Mouse (Mus musculus) CD4-positive, CD25-positive, alpha-beta regulatory T cell, adult 9 weeks (primary cell): Measurements from ENCODE around the gene Syce1. TPM values are rescaled to one million over a fixed set of nuclear protein-coding genes. Genes with fewer than 3 reads are reported as not detected.

ENCODE experiments used
- polyA plus RNA-seq: library from polyadenylated mRNA; unstranded; fragments of 100-300 nt; shearing (Covaris generic); gene quantifications from one replicate; pipeline ENCODE4 v1.2.1, GENCODE M21; 2017

Syce1 gene
- 0.40 TPM for polyA plus RNA-seq

DNA sequence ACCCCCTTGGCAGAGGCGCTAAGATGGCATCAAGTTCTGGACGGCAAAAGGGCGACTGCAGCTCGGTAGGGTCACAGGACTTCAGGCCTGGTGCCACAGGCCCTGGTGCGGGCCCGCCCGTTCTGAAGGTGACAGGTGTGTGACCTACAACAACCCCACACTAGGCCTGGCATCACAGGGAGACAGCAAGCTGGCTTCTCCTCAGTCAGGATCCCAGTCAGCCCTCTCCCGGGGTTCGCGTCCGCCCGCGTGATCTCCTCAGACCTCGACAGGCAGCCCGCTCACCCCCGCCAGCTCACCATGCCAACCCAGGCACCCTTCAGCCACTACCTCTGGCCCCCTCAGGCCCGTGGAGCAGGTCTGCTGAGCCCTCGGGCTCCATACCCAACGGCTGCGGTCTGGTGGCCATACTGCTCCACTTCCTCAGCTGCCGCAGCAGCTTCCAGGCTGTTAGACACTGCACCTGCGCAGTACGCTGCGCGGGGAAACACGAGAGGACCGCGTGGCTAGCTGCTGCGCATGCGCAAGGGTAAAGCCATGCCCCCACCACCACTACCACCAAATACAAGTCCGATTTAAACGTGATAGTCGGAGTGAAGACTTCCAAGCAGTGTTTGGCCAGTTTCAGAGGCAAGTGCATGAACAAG lies at the start of gene Syce1:
Syce1 (minus strand) TSS at position 447 of the 647 bp plus-strand sequence.

DNA sequence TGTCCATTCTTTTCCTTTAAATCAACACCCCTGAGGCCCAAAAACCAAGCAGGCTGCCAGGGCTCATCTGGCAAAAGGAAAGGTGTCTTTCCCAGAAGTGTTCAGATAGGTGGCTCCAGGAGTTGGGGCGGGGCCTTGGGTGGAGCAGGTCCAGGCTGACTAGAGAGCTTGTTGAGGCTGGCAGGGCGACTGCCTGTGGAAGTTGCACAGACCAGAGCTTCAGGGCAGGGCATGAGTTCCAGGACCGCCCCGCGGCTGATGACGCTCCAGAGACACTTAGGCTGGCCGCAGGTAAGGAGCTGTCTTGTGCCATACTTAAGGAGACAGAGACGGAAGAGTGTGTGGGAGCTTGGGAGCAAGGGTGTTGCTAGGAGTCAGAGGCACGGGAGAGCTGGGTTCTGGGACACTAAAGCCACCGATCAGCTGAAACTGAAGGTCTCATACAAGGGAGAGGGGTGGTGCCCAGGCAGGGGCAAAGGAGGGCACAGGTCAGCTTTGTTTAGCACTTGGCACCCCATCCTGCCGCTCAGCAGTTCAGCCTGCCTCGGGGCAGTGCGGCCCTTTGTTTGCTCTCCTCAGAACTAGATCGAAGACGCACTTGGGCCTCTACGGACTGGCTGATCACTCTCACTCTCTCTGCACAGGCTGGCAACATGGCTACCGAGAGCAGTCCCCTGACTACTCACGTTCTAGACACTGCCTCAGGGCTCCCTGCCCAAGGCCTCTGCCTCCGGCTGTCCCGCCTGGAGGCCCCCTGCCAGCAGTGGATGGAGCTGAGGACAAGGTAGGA lies 47.5 kb upstream of the Syce1 start, which contains the start of gene Urah:
Urah (plus strand) TSS at position 51 of the 790 bp plus-strand sequence.

GRCm38 (mm10) chr7:140821653-140822329 lies 34.1 kb upstream of the Syce1 start, which contains the start of gene Zfp941:
TSS of gene Zfp941 (minus strand) at chr7:140822178.

DNA sequence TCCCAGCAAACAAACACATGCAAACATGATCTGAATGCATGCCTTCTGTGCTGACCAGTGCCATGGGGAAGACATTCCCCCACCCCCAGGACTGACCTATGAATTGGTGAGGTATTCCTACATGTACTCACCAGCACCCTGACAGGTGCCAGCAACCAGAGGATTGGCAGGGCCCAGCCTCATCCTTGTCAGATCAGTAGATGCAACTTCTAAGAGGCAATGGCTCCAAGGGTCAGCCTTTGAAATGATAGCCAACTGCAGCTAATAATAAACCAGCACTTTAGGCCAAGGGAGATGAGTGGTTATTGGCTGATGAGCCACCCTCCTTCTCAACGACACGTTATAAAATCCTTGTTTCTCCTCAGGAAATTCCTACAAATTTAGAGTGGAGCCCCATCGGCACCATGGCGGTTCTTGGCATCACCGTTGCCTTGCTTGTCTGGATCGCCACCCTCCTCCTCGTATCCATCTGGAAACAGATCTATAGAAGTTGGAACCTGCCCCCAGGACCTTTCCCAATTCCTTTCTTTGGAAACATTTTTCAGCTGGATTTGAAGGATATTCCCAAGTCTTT lies 24.1 kb downstream of the Syce1 start, which contains the start of gene Cyp2e1:
Cyp2e1 (plus strand) TSS at position 293 of the 574 bp plus-strand sequence.

Other genes with a start within 250 kb of the Syce1 start
- not detected for gene Olfr538, start 220.0 kb downstream of the Syce1 start, polyA plus RNA-seq
- not detected for gene Olfr46, start 186.6 kb downstream of the Syce1 start, polyA plus RNA-seq
- not detected for gene Olfr61, start 158.9 kb downstream of the Syce1 start, polyA plus RNA-seq
- not detected for gene Olfr53, start 141.4 kb downstream of the Syce1 start, polyA plus RNA-seq
- gene Olfr539, start 127.9 kb downstream of the Syce1 start, polyA plus RNA-seq: 0.02 TPM
- gene Olfr45, start 105.9 kb downstream of the Syce1 start, polyA plus RNA-seq: not detected
- not detected for gene Olfr541, start 90.6 kb downstream of the Syce1 start, polyA plus RNA-seq
- not detected for gene Cyp2e1, start 24.1 kb downstream of the Syce1 start, polyA plus RNA-seq
- gene Zfp941, start 34.3 kb upstream of the Syce1 start, polyA plus RNA-seq: 0.46 TPM
- not detected for gene Urah, start 47.2 kb upstream of the Syce1 start, polyA plus RNA-seq
- not detected for gene Scgb1c1, start 57.7 kb upstream of the Syce1 start, polyA plus RNA-seq
- not detected for gene Odf3, start 60.0 kb upstream of the Syce1 start, polyA plus RNA-seq
- gene Gm45785, start 68.5 kb upstream of the Syce1 start, polyA plus RNA-seq: not detected
- gene Ric8a, start 69.1 kb upstream of the Syce1 start, polyA plus RNA-seq: 163 TPM
- gene Bet1l, start 69.7 kb upstream of the Syce1 start, polyA plus RNA-seq: 65.2 TPM
- 270 TPM for gene Psmd13, start 94.1 kb upstream of the Syce1 start, polyA plus RNA-seq
- 10.4 TPM for gene Sirt3, start 94.5 kb upstream of the Syce1 start, polyA plus RNA-seq
- not detected for gene Cox8b, start 112.6 kb upstream of the Syce1 start, polyA plus RNA-seq
- not detected for gene Nlrp6, start 133.1 kb upstream of the Syce1 start, polyA plus RNA-seq
- 40.2 TPM for gene Pgghg, start 153.5 kb upstream of the Syce1 start, polyA plus RNA-seq
- gene Ifitm5, start 162.4 kb upstream of the Syce1 start, polyA plus RNA-seq: 0.98 TPM
- not detected for gene Gm45717, start 168.1 kb upstream of the Syce1 start, polyA plus RNA-seq
- gene Ifitm2, start 168.1 kb upstream of the Syce1 start, polyA plus RNA-seq: 30.3 TPM
- gene Ifitm1, start 179.4 kb upstream of the Syce1 start, polyA plus RNA-seq: not detected
- gene Ifitm3, start 222.9 kb upstream of the Syce1 start, polyA plus RNA-seq: 8.5 TPM
- not detected for gene Ifitm6, start 230.1 kb upstream of the Syce1 start, polyA plus RNA-seq
- not detected for gene Gm17387, start 241.3 kb upstream of the Syce1 start, polyA plus RNA-seq